Mouse (Mus musculus) thymus, adult 2 months (tissue): ENCODE results near the gene Lingo1.

Source experiments
- CTCF ChIP-seq: fragments of 200-500 bp; IDR thresholded peaks from 2 replicates; pipeline ENCODE4 v1.5.1; 2012; ENCODE audit warnings: mild to moderate bottlenecking, control low read depth, low read length, moderate library complexity, borderline replicate concordance; ENCODE audit not compliant: control insufficient read depth, poor library complexity, insufficient read depth; ENCODE audit errors: extremely low read depth
- POLR2A ChIP-seq: fragments of 200-500 bp; IDR thresholded peaks from 2 replicates; pipeline ENCODE4 v1.6.1; 2012; ENCODE audit warnings: mild to moderate bottlenecking, low read length, control low read depth, moderate library complexity; ENCODE audit not compliant: control insufficient read depth, poor library complexity, insufficient read depth; ENCODE audit errors: extremely low read depth

DNA sequence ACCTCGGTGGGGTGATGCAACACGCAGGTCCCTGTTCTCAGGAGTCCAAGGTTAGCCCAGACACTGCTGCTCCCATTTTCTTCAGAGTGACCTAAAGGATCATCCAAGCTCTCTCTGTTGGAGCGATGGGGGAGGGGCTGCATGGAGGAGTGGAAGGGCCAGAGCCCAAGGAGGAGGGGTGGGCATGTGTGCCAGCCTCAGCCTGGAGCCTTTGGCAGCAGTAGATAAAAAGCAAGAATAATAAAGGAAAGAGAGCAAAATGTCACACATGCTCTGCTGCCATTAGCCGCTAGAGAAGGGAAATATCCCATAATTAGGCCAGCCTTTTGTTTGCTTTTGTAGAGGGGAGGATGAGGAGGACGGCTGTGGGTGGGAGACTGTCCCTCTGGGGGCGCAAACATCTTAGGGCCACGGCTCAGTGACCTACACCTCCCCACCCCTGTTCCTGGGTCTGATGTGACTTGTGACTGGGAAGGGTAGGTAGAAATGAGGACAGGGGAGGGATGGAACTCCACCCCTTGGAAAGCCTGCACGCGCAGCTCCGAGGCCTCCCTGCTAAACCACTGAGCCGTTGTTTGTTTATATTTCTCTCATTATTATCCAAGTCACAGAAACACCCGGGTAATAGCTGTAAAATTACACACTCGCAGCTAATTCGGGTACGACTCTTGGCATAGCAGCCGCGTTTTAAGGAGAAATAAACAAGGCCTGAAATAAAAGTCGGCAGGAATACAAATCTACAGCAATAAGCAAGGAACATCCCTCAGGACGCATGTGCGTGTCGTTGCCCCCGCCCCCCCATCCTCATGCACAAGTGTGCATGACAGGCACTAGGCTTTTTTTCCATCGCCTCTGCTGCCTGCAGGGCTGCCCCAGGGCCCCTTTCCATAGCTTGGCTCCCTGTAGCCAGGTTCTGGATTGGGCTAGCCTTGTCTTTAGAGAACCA lies 223.5 kb downstream of the Lingo1 start:
- no peak for TF ChIP-seq CTCF
- no peak for TF ChIP-seq POLR2A
